Mouse (Mus musculus) cortical plate, adult 2 months (tissue): ENCODE measurements around the gene Casz1.

Experiments
- CTCF ChIP-seq: fragments of 200-500 bp; IDR thresholded peaks from 2 replicates; pipeline ENCODE4 v1.5.1; 2011; ENCODE audit warnings: mild to moderate bottlenecking, control low read depth, low read length; ENCODE audit not compliant: insufficient read depth; ENCODE audit errors: extremely low read depth
- POLR2A ChIP-seq: fragments of 200-500 bp; IDR thresholded peaks from 2 replicates; pipeline ENCODE4 v1.6.1; 2011; ENCODE audit warnings: mild to moderate bottlenecking, low read length, control low read depth; ENCODE audit not compliant: insufficient read depth; ENCODE audit errors: extremely low read depth

GRCm38 (mm10) chr4:148783760-148784159, 20.5 kb upstream of the Casz1 start:
- TF ChIP-seq POLR2A (no peak), CTCF (no peak)
